Mouse (Mus musculus) stomach, embryonic 16.5 days (tissue): ENCODE data around the gene Cfap97. TPM values are rescaled to one million over a fixed set of nuclear protein-coding genes. Genes with fewer than 3 reads are reported as not detected.
"Not testable (repeated sequence)": the region's sequence is repeated elsewhere in the genome, so short reads cannot be mapped to it uniquely, and the experiment has no call there.

Experiments
- ATAC-seq: fragments of 200-750 bp; cut with Nextera tagmentation; 2 replicates; pipeline ENCODE4 v1.8.0; 2017; ENCODE audit warnings: moderate number of reproducible peaks, moderate TSS enrichment; ENCODE audit not compliant: insufficient read depth, low FRiP score
- H3K27ac ChIP-seq: fragments of 300-500 bp; sonication (generic); 2 replicates; pipeline ENCODE4 v1.5.1; 2014; ENCODE audit warnings: low read length
- H3K27me3 ChIP-seq: fragments of 300-500 bp; sonication (generic); 2 replicates; pipeline ENCODE4 v1.6.1; 2014; ENCODE audit warnings: low read length, control low read depth, mixed read lengths; ENCODE audit not compliant: control insufficient read depth, insufficient read depth
- H3K36me3 ChIP-seq: fragments of 300-500 bp; sonication (generic); 2 replicates; pipeline ENCODE4 v1.6.1; 2014; ENCODE audit warnings: low read length; ENCODE audit not compliant: control insufficient read depth, insufficient read depth
- H3K4me1 ChIP-seq: fragments of 300-500 bp; sonication (generic); 2 replicates; pipeline ENCODE4 v1.6.1; 2014; ENCODE audit warnings: low read length, control low read depth, mixed read lengths; ENCODE audit not compliant: control insufficient read depth, insufficient read depth
- H3K4me2 ChIP-seq: fragments of 300-500 bp; sonication (generic); 2 replicates; pipeline ENCODE4 v1.6.1; 2014; ENCODE audit warnings: low read depth, low read length, mixed read lengths
- H3K4me3 ChIP-seq: fragments of 300-500 bp; sonication (generic); replicated peaks from 2 replicates; pipeline ENCODE4 v1.5.1; 2014; ENCODE audit warnings: mild to moderate bottlenecking, low read length
- H3K9ac ChIP-seq: fragments of 300-500 bp; sonication (generic); 2 replicates; pipeline ENCODE4 v1.6.1; 2014; ENCODE audit warnings: low read length
- H3K9me3 ChIP-seq: fragments of 300-500 bp; sonication (generic); replicated peaks from 2 replicates; pipeline ENCODE4 v1.6.1; 2016; ENCODE audit warnings: low read length, control low read depth; ENCODE audit not compliant: control insufficient read depth
- WGBS: fragments of 180-500 bp; shearing (Covaris S2); extraction: QIAGEN DNeasy Blood & Tissue Kit; methylation state at CpG from one replicate; pipeline ENCODE4 v1.1.7; 2014; 5-methylcytosine and 5-hydroxymethylcytosine counted together
- polyA plus RNA-seq: library from polyadenylated mRNA; unstranded; fragments of >200 nt; fragmentation: Nextera tagmentation; extraction: Ambion mirVana; gene quantifications from 2 replicates; pipeline ENCODE4 v1.2.1, GENCODE M21; 2015

Cfap97 gene
- 16.3 and 18.5 TPM in 2 replicates for polyA plus RNA-seq

- Histone ChIP-seq H3K4me3 (peak within 1 kb of the TSS; percentile 82), H3K9me3 (no peaks in the 10 kb centered on the region), H3K27me3 (peaks cover 6% of the 10 kb centered on the region; the same call in 1 of the 2 replicates), H3K27ac (0 out of 2 replicates have a peak within 1 kb of the TSS, but pooled peaks have one; percentile 14), H3K9ac (peak within 1 kb of the TSS; percentile 91), H3K4me1 (peaks cover 8% of the 10 kb centered on the region; the same call in 1 of the 2 replicates), H3K36me3 (no peaks in the 10 kb centered on the region), H3K4me2 (peak within 1 kb of the TSS; percentile 92)
- WGBS = under 1% methylated on average over 75 of the region's 75 CpGs
- peak; percentile 68 for ATAC-seq
These were observed at the start of gene Cfap97 for GRCm38 (mm10) chr8:46151202-46152062. Gene Cfap97 (plus strand): TSS chr8:46151771.

GRCm38 (mm10) chr8:46103434-46103833 is 48.1 kb upstream of the Cfap97 start:
- no peak for ATAC-seq
- Histone ChIP-seq H3K36me3 (peaks cover 8% of the 10 kb centered on the region), H3K4me1 (no peaks in the 10 kb centered on the region), H3K27ac (no peak overlapping the region), H3K27me3 (no peaks in the 10 kb centered on the region), H3K4me2 (no peak overlapping the region), H3K9ac (no peak overlapping the region), H3K9me3 (peaks cover 6% of the 10 kb centered on the region; the same call in 1 of the 2 replicates), H3K4me3 (no peak overlapping the region)
- WGBS = 93% methylated on average over 11 of the region's 11 CpGs

GRCm38 (mm10) chr8:46107690-46108089 is 43.9 kb upstream of the Cfap97 start:
- ATAC-seq = no peak
- no peak overlapping the region for H3K4me2 ChIP-seq
- no peaks in the 10 kb centered on the region; the same call in 1 of the 2 replicates for H3K36me3 ChIP-seq
- H3K9ac ChIP-seq = no peak overlapping the region
- no peak overlapping the region for H3K27ac ChIP-seq
- H3K4me3 ChIP-seq = no peak overlapping the region
- H3K4me1 ChIP-seq = no peaks in the 10 kb centered on the region
- no peaks in the 10 kb centered on the region for H3K9me3 ChIP-seq
- no peaks in the 10 kb centered on the region for H3K27me3 ChIP-seq

GRCm38 (mm10) chr8:46113421-46114170 is 38.0 kb upstream of the Cfap97 start:
- H3K27ac ChIP-seq = not testable (repeated sequence)

GRCm38 (mm10) chr8:46117172-46117571 is 34.4 kb upstream of the Cfap97 start:
- no peaks in the 10 kb centered on the region for H3K27me3 ChIP-seq
- no peak overlapping the region for H3K4me2 ChIP-seq
- H3K27ac ChIP-seq = no peak overlapping the region
- H3K36me3 ChIP-seq = peaks cover 4% of the 10 kb centered on the region; the same call in 1 of the 2 replicates
- H3K9ac ChIP-seq = no peak overlapping the region
- H3K4me1 ChIP-seq = no peaks in the 10 kb centered on the region
- H3K9me3 ChIP-seq = no peaks in the 10 kb centered on the region
- 75% methylated on average over 3 of the region's 3 CpGs for WGBS
- no peak overlapping the region for H3K4me3 ChIP-seq
- ATAC-seq = no peak

More at GRCm38 (mm10) chr8:46113421-46114170, 38.0 kb upstream of the Cfap97 start:
- not testable (repeated sequence) for H3K4me2 ChIP-seq, H3K27me3 ChIP-seq, H3K4me3 ChIP-seq, H3K4me1 ChIP-seq, H3K9me3 ChIP-seq, ATAC-seq, H3K36me3 ChIP-seq, H3K9ac ChIP-seq

- Histone ChIP-seq H3K9ac (no peak overlapping the region), H3K36me3 (peaks cover 4% of the 10 kb centered on the region; the same call in 1 of the 2 replicates), H3K27me3 (no peaks in the 10 kb centered on the region), H3K4me2 (no peak overlapping the region), H3K4me1 (no peaks in the 10 kb centered on the region), H3K9me3 (no peaks in the 10 kb centered on the region), H3K27ac (no peak overlapping the region), H3K4me3 (no peak overlapping the region)
- WGBS = 86% methylated on average over 3 of the region's 3 CpGs
- no peak for ATAC-seq
These were observed 32.4 kb upstream of the Cfap97 start for GRCm38 (mm10) chr8:46119176-46119575.

- ATAC-seq = no peak
- Histone ChIP-seq H3K4me3 (no peak overlapping the region), H3K9me3 (no peaks in the 10 kb centered on the region), H3K9ac (no peak overlapping the region), H3K4me1 (no peaks in the 10 kb centered on the region), H3K4me2 (no peak overlapping the region), H3K36me3 (peaks cover 4% of the 10 kb centered on the region; the same call in 1 of the 2 replicates), H3K27me3 (no peaks in the 10 kb centered on the region), H3K27ac (no peak overlapping the region)
- WGBS = 82% methylated on average over 2 of the region's 2 CpGs
These were observed 29.1 kb upstream of the Cfap97 start for GRCm38 (mm10) chr8:46122498-46122897.

- WGBS = 76% methylated on average over 2 of the region's 2 CpGs
- Histone ChIP-seq H3K4me2 (no peak overlapping the region), H3K4me1 (no peaks in the 10 kb centered on the region), H3K9ac (no peak overlapping the region), H3K27ac (no peak overlapping the region), H3K27me3 (no peaks in the 10 kb centered on the region), H3K4me3 (no peak overlapping the region), H3K9me3 (no peaks in the 10 kb centered on the region), H3K36me3 (no peaks in the 10 kb centered on the region)
- ATAC-seq = no peak
These were observed 21.1 kb upstream of the Cfap97 start for GRCm38 (mm10) chr8:46130426-46130825.

- not testable (repeated sequence) for H3K9ac ChIP-seq, H3K4me2 ChIP-seq, H3K4me3 ChIP-seq, H3K4me1 ChIP-seq, ATAC-seq, H3K36me3 ChIP-seq, H3K27ac ChIP-seq, H3K9me3 ChIP-seq, H3K27me3 ChIP-seq
- 91% methylated on average over 2 of the region's 2 CpGs for WGBS
These were observed 16.0 kb upstream of the Cfap97 start for GRCm38 (mm10) chr8:46135546-46135945.
